ENCODE assay signal across 9 mouse cellular contexts in genomic region chr1:39896581-39896980, GRCm38 (mm10). TPM values are rescaled to one million over a fixed set of nuclear protein-coding genes. Genes with fewer than 3 reads are reported as not detected.
A peak's percentile ranks its signal among the peaks of the same experiment; 100 is the strongest.
DNase-seq lines count a peak whose midpoint lies in the region; ATAC-seq and TF ChIP-seq lines count a peak whose summit lies in the region.
"Had no signal": no experiment of that assay in that cellular context is flagged by ENCODE, and none has a peak within 500 bp of the region (broad histone marks: within the 10 kb centered on the region; RNA-seq: fewer than 3 reads in every experiment).

No protein-coding gene starts in this region.

- TF ChIP-seq POLR2A in bone marrow, adult 2 months (IDR thresholded peaks at IDR 0.05; ENCODE audit: borderline replicate concordance, control insufficient read depth, low read depth, low read length) = no peak
- TF ChIP-seq POLR2A in myocyte (IDR thresholded peaks at IDR 0.05; ENCODE audit: insufficient read length, low read depth) = no peak

- no peak for ATAC-seq in midbrain, embryonic 15.5 days (replicated peaks)
- ATAC-seq: intestine, embryonic 15.5 days had no signal

- TF ChIP-seq CTCF in bone marrow, adult 2 months (IDR thresholded peaks at IDR 0.05; ENCODE audit: control insufficient read depth, insufficient read depth, low read length) = no peak

- H3K36me3 ChIP-seq in myocyte (ENCODE audit: control insufficient read depth, insufficient read depth) = no peaks in the 10 kb centered on the region
- H3K36me3 ChIP-seq in midbrain, embryonic 15.5 days (replicated peaks) = no peaks in the 10 kb centered on the region
- H3K36me3 ChIP-seq: heart, embryonic 13.5 days; intestine, embryonic 15.5 days had no signal

- H3K4me1 ChIP-seq in bone marrow, adult 2 months (ENCODE audit: control insufficient read depth, insufficient read depth, low read length) = peaks cover 15% of the 10 kb centered on the region
- peaks cover 7% of the 10 kb centered on the region for H3K4me1 ChIP-seq in midbrain, embryonic 15.5 days

- no peak overlapping the region for H3K4me3 ChIP-seq in bone marrow, adult 2 months (replicated peaks; ENCODE audit: control insufficient read depth, low read depth, low read length)
- H3K4me3 ChIP-seq in myocyte = no peak overlapping the region
- H3K4me3 ChIP-seq in midbrain, embryonic 15.5 days = no peak overlapping the region
- H3K4me3 ChIP-seq: heart, embryonic 13.5 days; intestine, embryonic 15.5 days had no signal

- WGBS in bone marrow, adult 2 months = 9% methylated on average over 2 of the region's 2 CpGs
- WGBS in midbrain, embryonic 15.5 days = 68% methylated on average over 2 of the region's 2 CpGs

- peaks cover 12% of the 10 kb centered on the region for H3K79me2 ChIP-seq in myocyte (ENCODE audit: control insufficient read depth, insufficient read depth)

- H3K4me2 ChIP-seq in myocyte (ENCODE audit: low read depth) = peak overlapping the region; percentile 68
- no peak overlapping the region for H3K4me2 ChIP-seq in midbrain, embryonic 15.5 days
- H3K4me2 ChIP-seq: heart, embryonic 13.5 days; intestine, embryonic 15.5 days had no signal

- H3K27me3 ChIP-seq in myocyte (ENCODE audit: control insufficient read depth, insufficient read depth, insufficient read length) = no peaks in the 10 kb centered on the region
- H3K27me3 ChIP-seq in midbrain, embryonic 15.5 days (replicated peaks) = no peaks in the 10 kb centered on the region
- H3K27me3 ChIP-seq: heart, embryonic 13.5 days; intestine, embryonic 15.5 days had no signal

- H3K9ac ChIP-seq in midbrain, embryonic 15.5 days = no peak overlapping the region
- H3K9ac ChIP-seq: heart, embryonic 13.5 days; intestine, embryonic 15.5 days had no signal

- DNase-seq in lung, postnatal 10 days = peak; percentile 25
- DNase-seq in lung, postnatal 14 days = no peak
- peak; percentile 63 for DNase-seq in thymus, postnatal 4 days
- no peak for DNase-seq in embryo, embryonic 11 days

- H3K9me3 ChIP-seq in midbrain, embryonic 15.5 days = no peaks in the 10 kb centered on the region
- H3K9me3 ChIP-seq: heart, embryonic 13.5 days; intestine, embryonic 15.5 days had no signal

- peak overlapping the region; percentile 56; the same call in 1 of the 2 replicates for H3K27ac ChIP-seq in bone marrow, adult 2 months (ENCODE audit: control insufficient read depth, insufficient read depth, low read depth, low read length, poor library complexity)
- H3K27ac ChIP-seq in midbrain, embryonic 15.5 days = no peak overlapping the region
- H3K27ac ChIP-seq: heart, embryonic 13.5 days; intestine, embryonic 15.5 days had no signal

- H3ac ChIP-seq in myocyte (ENCODE audit: control insufficient read depth, insufficient read length) = no peak overlapping the region

TF ChIP-seq in myocyte, 11 proteins besides CTCF, POLR2A, EP300 and RAD21:
- no peak for TF ChIP-seq TCF12 (IDR thresholded peaks at IDR 0.05; ENCODE audit: insufficient read depth, poor library complexity, severe bottlenecking)
- TF ChIP-seq E2F4 (IDR thresholded peaks at IDR 0.05; ENCODE audit: insufficient read depth) = no peak
- no peak for TF ChIP-seq REST (IDR thresholded peaks at IDR 0.05; ENCODE audit: insufficient read depth, insufficient read length)
- peak; percentile 96 for TF ChIP-seq CEBPB (IDR thresholded peaks at IDR 0.05; ENCODE audit: insufficient read depth, poor library complexity, severe bottlenecking)
- no peak for TF ChIP-seq POLR2AphosphoS2 (IDR thresholded peaks at IDR 0.05; ENCODE audit: insufficient read length, low read depth)

RNA-seq across cellular contexts. Expression of gene Map4k4, which starts 4.1 kb away (rescaled TPM):
- polyA plus RNA-seq in bone marrow, adult 2 months (2011; ENCODE audit: insufficient read depth, insufficient read length, low replicate concordance, missing spikeins) = 51.3 and 69.2 TPM in 2 replicates
- polyA plus RNA-seq in myocyte (2012; fragmentation: generic; extraction: Trizol) = 147 TPM
- 46.5 and 55.2 TPM in 2 replicates for polyA plus RNA-seq in midbrain, embryonic 15.5 days (2015; fragmentation: Nextera tagmentation; extraction: Ambion mirVana)

Comparison
In these comparisons a context has a peak if more than half of its experiments do, and no peak if none do; other contexts are left out.
1. DNase-seq: peak in lung, postnatal 10 days (single experiment) and thymus, postnatal 4 days (single experiment); none in lung, postnatal 14 days (single experiment) and embryo, embryonic 11 days (single experiment).